Mouse (Mus musculus) heart, adult 2 months (tissue): Measurements from ENCODE around the gene Gdpgp1. TPM values are rescaled to one million over a fixed set of nuclear protein-coding genes. Genes with fewer than 3 reads are reported as not detected.

Source experiments
- DNase-seq, 2 experiments: peaks; one replicate each; pipeline ENCODE4 v3.0.0; 2021
- H3K27ac ChIP-seq: fragments of 200-600 bp; 2 replicates; pipeline ENCODE4 v1.8.1; 2022
- H3K27me3 ChIP-seq: fragments of 200-500 bp; 2 replicates; pipeline ENCODE4 v1.6.1; 2012; ENCODE audit warnings: mild to moderate bottlenecking, low read length, inconsistent platforms, mixed read lengths; ENCODE audit not compliant: control insufficient read depth, insufficient read depth
- H3K36me3 ChIP-seq: fragments of 200-500 bp; 2 replicates; pipeline ENCODE4 v1.6.1; 2012; ENCODE audit warnings: low read length, inconsistent platforms; ENCODE audit not compliant: control insufficient read depth, insufficient read depth
- H3K4me1 ChIP-seq: fragments of 200-500 bp; 2 replicates; pipeline ENCODE4 v1.6.1; 2011; ENCODE audit warnings: low read length; ENCODE audit not compliant: control insufficient read depth, insufficient read depth
- H3K4me3 ChIP-seq: fragments of 200-600 bp; 2 replicates; pipeline ENCODE4 v1.8.1; 2022
- H3K79me2 ChIP-seq: fragments of 200-500 bp; replicated peaks from 2 replicates; pipeline ENCODE4 v1.6.1; 2012; ENCODE audit warnings: mild to moderate bottlenecking, inconsistent platforms, low read length, moderate library complexity, mixed read lengths; ENCODE audit not compliant: control insufficient read depth, insufficient read depth
- H3K9ac ChIP-seq: fragments of 200-500 bp; 2 replicates; pipeline ENCODE4 v1.6.1; 2012; ENCODE audit warnings: low read depth, mild to moderate bottlenecking, control low read depth, inconsistent platforms, low read length, mixed read lengths
- CTCF ChIP-seq: fragments of 200-600 bp; IDR thresholded peaks from 2 replicates; pipeline ENCODE4 v1.8.1; 2022; ENCODE audit warnings: antibody characterized with exemption, mild to moderate bottlenecking, moderate library complexity
- EP300 ChIP-seq: fragments of 200-500 bp; IDR thresholded peaks from 2 replicates; pipeline ENCODE4 v1.6.1; 2011; ENCODE audit warnings: low read depth, low read length, control low read depth; ENCODE audit not compliant: insufficient read depth
- POLR2A ChIP-seq: fragments of 200-500 bp; IDR thresholded peaks from 2 replicates; pipeline ENCODE4 v1.6.1; 2011; ENCODE audit warnings: mild to moderate bottlenecking, low read depth, low read length, control low read depth; ENCODE audit not compliant: insufficient read depth
- WGBS: fragments of 180-500 bp; shearing (Covaris S2); methylation state at CpG from one replicate; pipeline ENCODE4 v1.1.7; 2018; 5-methylcytosine and 5-hydroxymethylcytosine counted together
- intact Hi-C: fragments of 180-260 bp; cut with DNase I; formaldehyde crosslinking; loops from one replicate; pipeline ENCODE4 v1.15.1; 2025
- polyA plus RNA-seq: library from polyadenylated mRNA; depleted of rRNA; stranded (reverse); fragments of >200 nt; gene quantifications from 2 replicates; pipeline ENCODE4 v1.2.3, GENCODE M21; 2012
- total RNA-seq, 2 experiments: library from RNA; stranded (reverse); gene quantifications; 2 replicates each; pipeline ENCODE4 v1.2.3; 2021

The Gdpgp1 gene
- total and polyA plus RNA-seq, 3 experiments = 1.4 to 2.2 (median 1.5) TPM

GRCm38 (mm10) chr7:80197941-80198778, 34.5 kb upstream of the Gdpgp1 start:
- H3K9ac ChIP-seq = peak overlapping the region; percentile 81
- intact Hi-C loops = loop anchor here (2.0 kb wide), 1 partner anchor 17 kb away; no protein-coding TSS in a partner anchor
- H3K79me2 ChIP-seq = no peaks in the 10 kb centered on the region
- no peak for TF ChIP-seq CTCF
- TF ChIP-seq EP300 = no peak
- no peak for TF ChIP-seq POLR2A
- DNase-seq = peak; percentile 84 to 87
- no peaks in the 10 kb centered on the region for H3K36me3 ChIP-seq
- WGBS = 2% methylated on average over 72 of the region's 74 CpGs
- no peaks in the 10 kb centered on the region for H3K27me3 ChIP-seq
- peak overlapping the region; percentile 75 for H3K27ac ChIP-seq
- peak overlapping the region; percentile 85 for H3K4me3 ChIP-seq
- H3K4me1 ChIP-seq = peaks cover 9% of the 10 kb centered on the region; the same call in 1 of the 2 replicates

GRCm38 (mm10) chr7:80198863-80199262, 33.8 kb upstream of the Gdpgp1 start:
- Histone ChIP-seq H3K27me3 (no peaks in the 10 kb centered on the region), H3K27ac (peak overlapping the region; percentile 75), H3K4me1 (peaks cover 9% of the 10 kb centered on the region; the same call in 1 of the 2 replicates), H3K9ac (peak overlapping the region; percentile 81), H3K79me2 (no peaks in the 10 kb centered on the region), H3K36me3 (no peaks in the 10 kb centered on the region), H3K4me3 (peak overlapping the region; percentile 85)
- no peak for TF ChIP-seq EP300
- DNase-seq = no peak
- intact Hi-C loops = loop anchor here (2.0 kb wide), 1 partner anchor 16 kb away; no protein-coding TSS in a partner anchor
- 11% methylated on average over 11 of the region's 11 CpGs for WGBS

GRCm38 (mm10) chr7:80199286-80199685, 33.4 kb upstream of the Gdpgp1 start:
- H3K27me3 ChIP-seq = no peaks in the 10 kb centered on the region
- H3K36me3 ChIP-seq = no peaks in the 10 kb centered on the region
- TF ChIP-seq EP300 (no peak), CTCF (no peak), POLR2A (no peak)
- H3K27ac ChIP-seq = no peak overlapping the region
- intact Hi-C loops = loop anchor here (2.0 kb wide), 1 partner anchor 16 kb away; no protein-coding TSS in a partner anchor
- 51% methylated on average over 6 of the region's 6 CpGs for whole genome bisulfite sequencing
- no peak overlapping the region; the same call in 1 of the 2 replicates for H3K9ac ChIP-seq
- no peaks in the 10 kb centered on the region for H3K79me2 ChIP-seq
- peak overlapping the region; percentile 85 for H3K4me3 ChIP-seq
- DNase-seq = no peak
- H3K4me1 ChIP-seq = peaks cover 9% of the 10 kb centered on the region; the same call in 1 of the 2 replicates

- Histone ChIP-seq H3K27me3 (no peaks in the 10 kb centered on the region), H3K4me3 (no peak overlapping the region), H3K4me1 (peaks cover 9% of the 10 kb centered on the region; the same call in 1 of the 2 replicates), H3K36me3 (no peaks in the 10 kb centered on the region), H3K79me2 (no peaks in the 10 kb centered on the region), H3K27ac (no peak overlapping the region), H3K9ac (no peak overlapping the region)
- TF ChIP-seq POLR2A = no peak
- no peak for TF ChIP-seq CTCF
- no peak for TF ChIP-seq EP300
- no peak for DNase-seq
- WGBS = 90% methylated on average over 11 of the region's 11 CpGs
- intact Hi-C loops = loop anchor here (2.0 kb wide), 1 partner anchor 15 kb away; no protein-coding TSS in a partner anchor
Measured at GRCm38 (mm10) chr7:80199851-80200587, 32.6 kb upstream of the Gdpgp1 start.

GRCm38 (mm10) chr7:80200588-80200945, 32.1 kb upstream of the Gdpgp1 start:
- Histone ChIP-seq H3K4me3 (no peak overlapping the region), H3K27me3 (no peaks in the 10 kb centered on the region), H3K27ac (no peak overlapping the region), H3K79me2 (no peaks in the 10 kb centered on the region), H3K9ac (no peak overlapping the region), H3K4me1 (peaks cover 9% of the 10 kb centered on the region; the same call in 1 of the 2 replicates), H3K36me3 (no peaks in the 10 kb centered on the region)
- TF ChIP-seq CTCF = no peak
- no peak for DNase-seq
- intact Hi-C loops = no loop called here
- WGBS = 96% methylated on average over 6 of the region's 6 CpGs
